Mouse (Mus musculus): ENCODE results near the gene Col8a2. TPM values are rescaled to one million over a fixed set of nuclear protein-coding genes. Genes with fewer than 3 reads are reported as not detected.

Col8a2 gene
- polyA plus RNA-seq, 1 experiment from 2014 or later, result 2.1 TPM

DNA sequence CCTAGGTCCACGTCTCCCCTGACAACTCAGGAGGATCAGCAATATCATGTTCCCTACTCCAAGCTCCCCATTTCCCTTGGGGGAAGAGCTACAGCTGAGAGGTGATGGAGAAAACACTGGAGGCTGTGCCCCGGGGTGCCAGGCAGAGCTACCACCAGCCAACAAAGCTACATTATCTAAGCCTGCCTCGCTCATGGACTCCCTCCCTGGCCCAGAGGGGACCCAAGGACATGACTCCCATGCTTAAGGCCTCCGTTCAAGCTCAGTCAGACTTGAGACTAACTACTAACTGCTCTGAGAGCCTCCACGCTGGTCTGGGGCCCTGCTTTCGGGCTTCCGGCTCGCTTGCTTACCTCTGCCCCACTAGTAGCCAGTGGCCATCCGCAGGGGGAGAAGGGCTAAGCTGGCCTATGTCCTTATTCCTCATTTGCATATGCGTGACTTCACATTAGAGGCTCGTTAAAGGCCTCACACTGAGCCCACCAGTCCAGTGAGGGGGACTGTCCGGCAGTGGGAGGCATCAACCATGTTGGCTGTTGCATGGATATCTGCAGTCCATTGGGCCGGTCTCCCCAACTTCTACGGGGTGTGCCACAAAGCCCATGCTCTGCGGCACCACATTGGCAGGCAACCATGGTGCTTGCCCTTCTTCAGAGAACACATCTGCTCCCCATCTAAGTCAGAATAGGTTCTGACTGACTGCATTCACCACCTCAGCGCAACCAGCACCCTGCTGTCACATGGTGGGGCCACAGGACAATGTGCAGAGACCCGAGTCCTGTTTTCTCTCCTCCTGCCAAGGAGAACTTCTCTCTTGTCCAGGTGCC lies 34.0 kb upstream of the Col8a2 start:
- Histone ChIP-seq H3K36me3 (ENCODE audit: control insufficient read depth, insufficient read depth) (no peaks in the 10 kb centered on the region), H3K9ac (replicated peaks; ENCODE audit: low read depth, low read length) (no peak overlapping the region; the same call in 1 of the 2 replicates), H3K4me3 (replicated peaks; ENCODE audit: low read length) (no peak overlapping the region), H3K4me1 (replicated peaks; ENCODE audit: control insufficient read depth, insufficient read depth, low read length) (peaks cover 67% of the 10 kb centered on the region), H3K27me3 (replicated peaks; ENCODE audit: control insufficient read depth, insufficient read depth, low read length) (no peaks in the 10 kb centered on the region), H3K9me3 (ENCODE audit: control insufficient read depth, low read length) (no peaks in the 10 kb centered on the region), H3K27ac (ENCODE audit: low read length) (no peak overlapping the region), H3K4me2 (ENCODE audit: low read length) (no peak overlapping the region)
- WGBS, result 60% methylated on average over 17 of the region's 17 CpGs
- no peak for ATAC-seq

GRCm38 (mm10) chr4:126253637-126254272 lies 32.8 kb upstream of the Col8a2 start:
- WGBS, result 65% methylated on average over 14 of the region's 14 CpGs
- Histone ChIP-seq H3K4me3 (replicated peaks; ENCODE audit: low read length) (peak overlapping the region; percentile 94), H3K4me1 (replicated peaks; ENCODE audit: control insufficient read depth, insufficient read depth, low read length) (peaks cover 60% of the 10 kb centered on the region), H3K36me3 (ENCODE audit: control insufficient read depth, insufficient read depth) (no peaks in the 10 kb centered on the region), H3K9me3 (ENCODE audit: control insufficient read depth, low read length) (no peaks in the 10 kb centered on the region), H3K27ac (ENCODE audit: low read length) (no peak overlapping the region), H3K27me3 (replicated peaks; ENCODE audit: control insufficient read depth, insufficient read depth, low read length) (no peaks in the 10 kb centered on the region), H3K4me2 (ENCODE audit: low read length) (peak overlapping the region; percentile 89), H3K9ac (replicated peaks; ENCODE audit: low read depth, low read length) (peak overlapping the region; percentile 94)
- ATAC-seq, result no peak

DNA sequence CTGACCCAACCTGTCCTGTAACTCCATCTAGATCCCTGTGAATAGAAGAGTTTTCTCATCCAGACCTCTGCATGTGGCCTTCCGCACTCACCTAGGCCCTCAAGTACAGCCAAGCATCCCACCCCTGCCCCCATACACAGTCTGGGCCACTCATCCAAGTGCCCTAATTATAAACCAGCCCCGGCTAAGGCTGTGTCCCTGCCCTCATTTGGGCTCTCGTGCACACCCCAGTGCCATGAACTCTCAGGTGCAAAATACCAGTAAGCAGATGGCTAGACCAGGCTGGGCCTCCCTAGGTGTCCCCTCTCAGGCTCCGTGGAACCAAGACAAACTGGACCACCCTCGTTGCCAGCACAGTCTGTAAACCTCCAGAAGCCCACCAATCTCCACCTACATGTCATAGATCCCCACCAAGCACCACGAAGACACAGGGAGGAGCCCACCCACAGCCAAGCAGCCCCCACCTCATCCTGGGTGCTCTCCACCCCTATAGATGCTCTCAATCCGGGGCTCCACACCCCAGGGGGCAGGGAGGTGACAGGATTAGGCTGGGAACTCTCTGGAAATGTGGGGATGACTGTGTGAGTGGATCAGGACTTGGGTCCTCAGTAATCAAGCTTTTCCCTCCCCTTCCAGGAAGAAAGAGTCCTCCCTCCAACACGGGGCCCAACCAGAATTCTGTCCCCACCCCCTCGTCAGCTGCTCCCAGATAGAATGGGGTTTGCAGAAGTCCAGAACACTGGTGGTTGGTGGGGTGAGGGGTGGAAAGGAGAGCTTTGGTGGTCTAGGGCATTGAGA lies 32.1 kb upstream of the Col8a2 start:
- H3K4me2 ChIP-seq (ENCODE audit: low read length), result peak overlapping the region; percentile 89
- H3K27ac ChIP-seq (ENCODE audit: low read length), result peak overlapping the region; percentile 81
- no peaks in the 10 kb centered on the region for H3K36me3 ChIP-seq (ENCODE audit: control insufficient read depth, insufficient read depth)
- no peaks in the 10 kb centered on the region for H3K27me3 ChIP-seq (replicated peaks; ENCODE audit: control insufficient read depth, insufficient read depth, low read length)
- ATAC-seq, result peak; percentile 14
- H3K4me1 ChIP-seq (replicated peaks; ENCODE audit: control insufficient read depth, insufficient read depth, low read length), result peaks cover 57% of the 10 kb centered on the region
- 15% methylated on average over 9 of the region's 9 CpGs for WGBS
- H3K9ac ChIP-seq (replicated peaks; ENCODE audit: low read depth, low read length), result peak overlapping the region; percentile 94
- H3K9me3 ChIP-seq (ENCODE audit: control insufficient read depth, low read length), result no peaks in the 10 kb centered on the region
- peak overlapping the region; percentile 94 for H3K4me3 ChIP-seq (replicated peaks; ENCODE audit: low read length)

DNA sequence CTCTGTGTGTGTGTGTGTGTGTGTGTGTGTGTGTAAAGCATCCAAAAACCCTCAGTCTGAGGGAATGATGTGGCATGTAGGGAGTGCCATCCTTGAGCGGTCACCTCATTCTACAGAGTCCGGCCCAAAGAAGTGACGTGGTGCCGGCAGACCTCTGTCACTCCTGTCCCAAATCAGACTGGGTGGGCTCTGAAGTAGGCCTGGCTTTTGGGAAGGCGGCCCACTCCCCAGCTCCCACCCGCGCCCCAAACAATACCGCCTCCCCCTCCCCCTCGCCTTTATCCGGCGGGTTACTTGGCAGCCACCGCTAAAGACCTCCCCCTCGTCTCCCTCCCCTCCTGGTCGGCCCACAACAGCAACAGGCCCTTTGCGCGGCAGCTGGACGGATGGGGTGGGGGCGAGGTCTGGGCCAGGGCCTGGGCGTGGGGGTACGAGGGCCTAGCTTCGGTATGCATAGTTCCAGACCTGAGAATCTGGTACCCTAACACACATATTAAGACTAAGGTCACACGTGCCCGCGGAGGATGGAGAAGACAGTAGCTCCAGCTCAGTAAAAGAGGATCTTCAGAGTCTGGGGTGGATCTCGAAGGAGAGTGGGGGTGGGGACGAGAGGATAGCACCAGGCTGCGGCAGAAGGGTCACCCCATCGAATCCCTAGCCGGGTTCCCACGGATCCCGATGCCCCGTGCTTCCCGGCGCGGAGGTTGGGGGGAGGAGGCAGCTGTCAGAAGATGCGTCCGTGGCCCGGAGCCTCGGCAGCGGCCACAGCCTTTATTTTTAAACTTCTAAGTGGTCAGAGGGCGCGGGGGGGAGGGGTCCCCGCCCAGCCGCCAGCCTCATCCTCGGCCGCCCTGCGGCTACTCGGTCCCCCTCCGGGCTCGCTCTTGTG lies 31.2 kb upstream of the Col8a2 start:
- ATAC-seq, result peak; percentile 36
- Histone ChIP-seq H3K36me3 (ENCODE audit: control insufficient read depth, insufficient read depth) (no peaks in the 10 kb centered on the region), H3K4me2 (ENCODE audit: low read length) (peak overlapping the region; percentile 89), H3K9me3 (ENCODE audit: control insufficient read depth, low read length) (no peaks in the 10 kb centered on the region), H3K4me1 (replicated peaks; ENCODE audit: control insufficient read depth, insufficient read depth, low read length) (peaks cover 57% of the 10 kb centered on the region), H3K4me3 (replicated peaks; ENCODE audit: low read length) (peak overlapping the region; percentile 94), H3K27me3 (replicated peaks; ENCODE audit: control insufficient read depth, insufficient read depth, low read length) (no peaks in the 10 kb centered on the region), H3K27ac (ENCODE audit: low read length) (peak overlapping the region; percentile 81), H3K9ac (replicated peaks; ENCODE audit: low read depth, low read length) (peak overlapping the region; percentile 94)
- 0% methylated on average over 49 of the region's 50 CpGs for WGBS

DNA sequence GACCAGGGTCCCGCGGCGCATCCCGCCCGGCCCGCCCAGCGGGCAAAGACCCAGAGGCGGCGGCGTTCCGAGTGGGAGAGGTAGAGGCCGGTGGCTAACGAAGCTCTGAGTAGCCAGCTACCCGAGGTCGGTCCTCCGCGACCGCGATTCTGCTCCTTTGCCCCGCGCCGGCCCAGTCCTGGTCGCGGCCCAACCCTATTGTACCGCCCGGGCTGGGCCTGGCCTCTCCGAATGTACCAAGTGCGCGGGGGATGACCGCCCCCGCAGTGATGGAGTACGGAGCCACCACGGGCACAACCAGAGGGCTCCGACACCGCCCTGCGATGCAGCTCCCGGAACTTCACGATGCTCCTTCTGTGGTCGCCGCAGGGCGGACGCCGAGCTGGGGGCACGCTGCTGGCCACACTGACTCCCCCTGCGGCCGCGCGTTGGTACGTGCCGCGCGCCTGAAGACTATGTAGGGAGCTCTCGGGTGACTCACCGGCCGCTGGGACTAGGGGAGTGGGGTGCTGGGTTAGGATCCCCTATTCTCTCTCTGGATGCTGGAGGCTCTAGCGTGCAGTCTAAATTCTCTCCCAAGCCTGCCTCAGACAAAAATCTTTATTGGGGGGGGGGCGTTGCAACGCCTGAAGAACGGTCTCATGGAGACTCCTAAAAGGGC lies 30.3 kb upstream of the Col8a2 start, which contains the start of gene Map7d1:
Gene Map7d1 (minus strand): TSS at position 213 of the 661 bp plus-strand sequence.
- peak; percentile 85 for ATAC-seq
- Histone ChIP-seq H3K9ac (replicated peaks; ENCODE audit: low read depth, low read length) (peak within 1 kb of the TSS; percentile 94), H3K4me2 (ENCODE audit: low read length) (peak within 1 kb of the TSS; percentile 89), H3K9me3 (ENCODE audit: control insufficient read depth, low read length) (no peaks in the 10 kb centered on the region), H3K27me3 (replicated peaks; ENCODE audit: control insufficient read depth, insufficient read depth, low read length) (no peaks in the 10 kb centered on the region), H3K27ac (ENCODE audit: low read length) (peak within 1 kb of the TSS; percentile 81), H3K4me3 (replicated peaks; ENCODE audit: low read length) (peak within 1 kb of the TSS; percentile 94), H3K36me3 (ENCODE audit: control insufficient read depth, insufficient read depth) (no peaks in the 10 kb centered on the region), H3K4me1 (replicated peaks; ENCODE audit: control insufficient read depth, insufficient read depth, low read length) (peaks cover 49% of the 10 kb centered on the region)
- under 1% methylated on average over 57 of the region's 59 CpGs for whole genome bisulfite sequencing

GRCm38 (mm10) chr4:126256967-126257881 lies 29.4 kb upstream of the Col8a2 start:
- 4% methylated on average over 26 of the region's 26 CpGs for WGBS

DNA sequence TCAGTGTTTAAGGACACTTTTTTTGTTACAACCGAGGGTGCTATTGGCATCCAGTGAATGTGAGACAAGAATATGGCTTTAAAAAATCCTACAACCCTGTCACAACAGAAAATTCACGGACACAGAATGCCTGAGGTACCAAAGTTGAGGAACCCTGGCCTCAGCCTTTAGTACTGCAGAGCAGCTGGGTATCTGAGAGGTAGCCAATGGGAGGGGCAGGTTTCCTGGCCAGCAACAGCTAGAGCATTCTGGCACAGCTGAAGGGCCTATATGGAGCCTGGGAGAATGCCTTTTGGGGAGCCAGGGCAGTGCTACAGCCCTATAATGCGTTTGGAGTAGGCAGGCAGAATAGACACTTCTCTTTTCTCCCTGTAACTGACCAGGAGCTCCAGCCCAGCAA lies 27.5 kb upstream of the Col8a2 start:
- no peaks in the 10 kb centered on the region for H3K9me3 ChIP-seq (ENCODE audit: control insufficient read depth, low read length)
- H3K27ac ChIP-seq (ENCODE audit: low read length), result no peak overlapping the region
- H3K27me3 ChIP-seq (replicated peaks; ENCODE audit: control insufficient read depth, insufficient read depth, low read length), result no peaks in the 10 kb centered on the region
- ATAC-seq, result no peak
- no peak overlapping the region for H3K9ac ChIP-seq (replicated peaks; ENCODE audit: low read depth, low read length)
- 25% methylated on average over 3 of the region's 3 CpGs for WGBS
- peaks cover 30% of the 10 kb centered on the region for H3K4me1 ChIP-seq (replicated peaks; ENCODE audit: control insufficient read depth, insufficient read depth, low read length)
- no peak overlapping the region for H3K4me3 ChIP-seq (replicated peaks; ENCODE audit: low read length)
- no peak overlapping the region for H3K4me2 ChIP-seq (ENCODE audit: low read length)
- no peaks in the 10 kb centered on the region for H3K36me3 ChIP-seq (ENCODE audit: control insufficient read depth, insufficient read depth)

More at GRCm38 (mm10) chr4:126256967-126257881, 29.4 kb upstream of the Col8a2 start:
- H3K4me3 ChIP-seq (replicated peaks; ENCODE audit: low read length), result peak overlapping the region; percentile 94
- H3K4me1 ChIP-seq (replicated peaks; ENCODE audit: control insufficient read depth, insufficient read depth, low read length), result peaks cover 39% of the 10 kb centered on the region
- no peaks in the 10 kb centered on the region for H3K27me3 ChIP-seq (replicated peaks; ENCODE audit: control insufficient read depth, insufficient read depth, low read length)
- H3K36me3 ChIP-seq (ENCODE audit: control insufficient read depth, insufficient read depth), result no peaks in the 10 kb centered on the region
- H3K27ac ChIP-seq (ENCODE audit: low read length), result peak overlapping the region; percentile 81
- H3K4me2 ChIP-seq (ENCODE audit: low read length), result peak overlapping the region; percentile 89
- no peak for ATAC-seq
- peak overlapping the region; percentile 94 for H3K9ac ChIP-seq (replicated peaks; ENCODE audit: low read depth, low read length)
- H3K9me3 ChIP-seq (ENCODE audit: control insufficient read depth, low read length), result no peaks in the 10 kb centered on the region

Data from forebrain, embryonic 16.5 days (tissue).